Mouse (Mus musculus) midbrain, postnatal 0 days (tissue): ENCODE measurements around the gene Krtap28-10. TPM values are rescaled to one million over a fixed set of nuclear protein-coding genes. Genes with fewer than 3 reads are reported as not detected.
"Not testable (repeated sequence)": the region's sequence is repeated elsewhere in the genome, so short reads cannot be mapped to it uniquely, and the experiment has no call there.

Experiments
- ATAC-seq: fragments of 200-750 bp; cut with Nextera tagmentation; 2 replicates; pipeline ENCODE4 v1.8.0; 2017; ENCODE audit warnings: moderate number of reproducible peaks, mild to moderate bottlenecking, moderate TSS enrichment, moderate library complexity; ENCODE audit not compliant: low FRiP score
- DNase-seq: peaks from one replicate; pipeline ENCODE4 v3.0.0-alpha.2; 2015; ENCODE audit warnings: low spot score
- H3K27ac ChIP-seq: fragments of 300-500 bp; sonication (generic); 2 replicates; pipeline ENCODE4 v1.5.1; 2014; ENCODE audit warnings: low read depth, mild to moderate bottlenecking, low read length, mixed read lengths
- H3K27me3 ChIP-seq: fragments of 300-500 bp; sonication (generic); 2 replicates; pipeline ENCODE4 v1.6.1; 2014; ENCODE audit warnings: low read length, control low read depth, mixed read lengths; ENCODE audit not compliant: insufficient read depth
- H3K36me3 ChIP-seq: fragments of 300-500 bp; sonication (generic); 2 replicates; pipeline ENCODE4 v1.6.1; 2014; ENCODE audit warnings: low read length, control low read depth, mixed read lengths; ENCODE audit not compliant: insufficient read depth
- H3K4me1 ChIP-seq: fragments of 300-500 bp; sonication (generic); 2 replicates; pipeline ENCODE4 v1.6.1; 2014; ENCODE audit warnings: mild to moderate bottlenecking, control low read depth, antibody characterized with exemption, low read length, mixed read lengths; ENCODE audit not compliant: insufficient read depth
- H3K4me2 ChIP-seq: fragments of 300-500 bp; sonication (generic); 2 replicates; pipeline ENCODE4 v1.6.1; 2014; ENCODE audit warnings: low read depth, mild to moderate bottlenecking, low read length, mixed read lengths; ENCODE audit not compliant: poor library complexity, severe bottlenecking
- H3K4me3 ChIP-seq: fragments of 300-500 bp; sonication (generic); 2 replicates; pipeline ENCODE4 v1.5.1; 2014; ENCODE audit warnings: low read depth, mild to moderate bottlenecking, low read length, moderate library complexity
- H3K9ac ChIP-seq: fragments of 300-500 bp; sonication (generic); replicated peaks from 2 replicates; pipeline ENCODE4 v1.6.1; 2014; ENCODE audit warnings: mild to moderate bottlenecking, low read length, moderate library complexity, mixed read lengths; ENCODE audit not compliant: poor library complexity, severe bottlenecking
- H3K9me3 ChIP-seq: fragments of 300-500 bp; sonication (generic); 2 replicates; pipeline ENCODE4 v1.6.1; 2016; ENCODE audit warnings: low read length, control low read depth
- CTCF ChIP-seq: IDR thresholded peaks from 2 replicates; pipeline ENCODE4 v1.5.1; 2016; ENCODE audit warnings: antibody characterized with exemption, mild to moderate bottlenecking
- WGBS: fragments of 180-500 bp; shearing (Covaris S2); extraction: QIAGEN DNeasy Blood & Tissue Kit; methylation state at CpG from one replicate; pipeline ENCODE4 v1.1.7; 2014; 5-methylcytosine and 5-hydroxymethylcytosine counted together
- polyA plus RNA-seq: library from polyadenylated mRNA; unstranded; fragments of >200 nt; fragmentation: Nextera tagmentation; extraction: Ambion mirVana; gene quantifications from 2 replicates; pipeline ENCODE4 v1.2.1, GENCODE M21; 2015
- total RNA-seq: library from RNA; depleted of rRNA; stranded (reverse); fragments of >200 nt; gene quantifications from 2 replicates; pipeline ENCODE4 v1.2.3, GENCODE M21; 2014

The Krtap28-10 gene
- total and polyA plus RNA-seq, 2 experiments from 2014 or later, result not detected

DNA sequence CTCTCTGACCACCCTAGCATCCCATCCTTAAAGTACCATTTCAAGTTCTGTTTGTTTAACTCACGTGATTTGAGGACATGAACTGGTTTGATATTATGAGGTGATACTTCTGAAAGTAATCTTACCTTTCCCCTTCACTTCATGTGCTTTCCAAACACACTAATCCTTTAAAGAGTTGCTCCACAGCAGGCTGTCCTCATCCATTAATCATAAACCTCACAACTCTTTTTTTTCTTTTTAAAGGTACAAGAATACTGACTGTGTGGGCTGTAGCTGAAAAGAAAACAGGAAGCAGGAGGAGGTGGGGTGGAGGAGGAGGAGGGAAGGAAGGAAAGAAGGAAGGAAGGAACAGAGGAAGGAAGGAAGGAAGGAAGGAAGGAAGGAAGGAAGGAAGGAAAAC lies 10.3 kb downstream of the Krtap28-10 start:
- DNase-seq, result no peak
- H3K27me3 ChIP-seq, result no peaks in the 10 kb centered on the region
- no peaks in the 10 kb centered on the region for H3K4me1 ChIP-seq
- no peak overlapping the region for H3K4me3 ChIP-seq
- no peak overlapping the region for H3K9ac ChIP-seq
- WGBS, result 50% methylated on average over 1 of the region's 1 CpGs
- H3K4me2 ChIP-seq, result no peak overlapping the region
- TF ChIP-seq CTCF, result no peak
- no peaks in the 10 kb centered on the region for H3K9me3 ChIP-seq
- no peak overlapping the region for H3K27ac ChIP-seq
- ATAC-seq, result no peak
- no peaks in the 10 kb centered on the region for H3K36me3 ChIP-seq

DNA sequence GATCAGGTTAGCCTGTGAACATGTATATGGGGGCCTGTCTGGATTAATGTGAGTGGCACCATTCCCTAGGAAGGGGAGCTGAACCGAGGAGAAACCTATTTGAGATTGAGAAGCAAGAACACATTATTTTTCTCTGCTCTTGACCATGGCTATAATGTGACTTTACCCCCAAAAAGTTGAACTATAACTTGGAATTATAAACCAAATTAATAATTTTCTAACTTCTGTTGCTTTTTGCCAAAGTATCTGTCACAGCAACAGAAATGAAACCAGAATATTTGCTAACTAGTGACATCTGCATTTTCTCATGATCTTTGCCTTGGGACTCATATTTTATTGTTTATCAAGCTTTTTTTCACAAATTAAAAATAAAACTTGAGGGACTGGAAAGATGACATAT lies 25.7 kb downstream of the Krtap28-10 start:
- Histone ChIP-seq H3K27me3 (no peaks in the 10 kb centered on the region), H3K4me1 (no peaks in the 10 kb centered on the region), H3K9ac (no peak overlapping the region), H3K4me3 (no peak overlapping the region), H3K4me2 (no peak overlapping the region), H3K27ac (no peak overlapping the region), H3K9me3 (no peaks in the 10 kb centered on the region), H3K36me3 (no peaks in the 10 kb centered on the region)
- ATAC-seq, result no peak
- no peak for TF ChIP-seq CTCF
- WGBS, result 72% methylated on average over 1 of the region's 1 CpGs
- DNase-seq, result no peak

DNA sequence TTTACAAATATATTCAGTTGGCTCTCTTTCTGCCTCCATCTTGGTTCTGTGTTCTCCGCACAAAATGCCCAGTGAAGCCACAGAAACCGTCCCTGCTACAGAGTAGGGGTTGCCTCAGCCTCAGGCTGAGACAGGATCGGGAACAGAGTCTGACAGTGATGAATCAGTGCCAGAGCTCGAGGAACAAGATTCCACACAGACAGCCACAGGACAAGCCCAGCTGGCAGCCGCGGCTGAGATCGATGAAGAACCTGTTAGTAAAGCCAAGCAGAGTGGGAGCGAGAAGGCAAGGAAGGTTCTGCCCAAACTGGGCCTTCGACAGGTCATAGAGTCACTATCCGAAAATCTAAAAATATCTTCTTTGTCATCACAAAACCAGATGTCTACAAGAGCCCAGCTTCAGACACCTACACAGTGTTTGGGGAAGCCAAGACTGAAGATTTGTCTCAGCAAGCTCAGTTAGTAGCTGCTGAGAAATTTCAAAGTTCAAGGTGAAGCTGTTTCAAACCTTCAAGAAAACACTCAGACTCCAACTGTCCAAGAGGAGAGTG lies 26.9 kb downstream of the Krtap28-10 start:
- Histone ChIP-seq H3K27me3 (no peaks in the 10 kb centered on the region), H3K9ac (no peak overlapping the region), H3K4me2 (no peak overlapping the region), H3K4me3 (no peak overlapping the region), H3K36me3 (no peaks in the 10 kb centered on the region), H3K27ac (no peak overlapping the region), H3K4me1 (no peaks in the 10 kb centered on the region), H3K9me3 (no peaks in the 10 kb centered on the region)
- no peak for DNase-seq
- ATAC-seq, result no peak
- WGBS, result 92% methylated on average over 10 of the region's 10 CpGs
- no peak for TF ChIP-seq CTCF

DNA sequence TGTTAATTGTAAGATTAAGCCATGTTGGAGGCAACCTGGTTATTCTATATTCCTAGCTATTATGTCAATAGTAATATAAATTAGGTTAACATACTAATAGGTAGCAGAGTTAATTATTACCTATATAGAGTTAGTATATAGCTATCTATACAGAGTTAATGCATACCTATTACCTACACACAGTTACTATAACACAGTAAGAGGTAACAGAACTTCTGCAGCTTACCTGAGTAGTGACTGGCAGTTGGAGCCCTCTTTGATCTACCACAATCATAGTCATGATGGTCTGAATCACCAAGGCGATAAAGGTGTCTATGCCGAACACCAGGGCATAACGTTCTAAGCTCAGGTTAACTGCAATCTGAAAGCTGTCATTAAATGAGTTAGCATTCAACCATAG lies 27.8 kb downstream of the Krtap28-10 start:
- WGBS, result 93% methylated on average over 3 of the region's 3 CpGs
- no peak overlapping the region for H3K4me2 ChIP-seq
- no peaks in the 10 kb centered on the region for H3K9me3 ChIP-seq
- no peaks in the 10 kb centered on the region for H3K27me3 ChIP-seq
- H3K4me3 ChIP-seq, result no peak overlapping the region
- ATAC-seq (no peak), DNase-seq (no peak)
- no peaks in the 10 kb centered on the region for H3K4me1 ChIP-seq
- H3K27ac ChIP-seq, result no peak overlapping the region
- H3K36me3 ChIP-seq, result no peaks in the 10 kb centered on the region
- no peak for TF ChIP-seq CTCF
- H3K9ac ChIP-seq, result no peak overlapping the region

DNA sequence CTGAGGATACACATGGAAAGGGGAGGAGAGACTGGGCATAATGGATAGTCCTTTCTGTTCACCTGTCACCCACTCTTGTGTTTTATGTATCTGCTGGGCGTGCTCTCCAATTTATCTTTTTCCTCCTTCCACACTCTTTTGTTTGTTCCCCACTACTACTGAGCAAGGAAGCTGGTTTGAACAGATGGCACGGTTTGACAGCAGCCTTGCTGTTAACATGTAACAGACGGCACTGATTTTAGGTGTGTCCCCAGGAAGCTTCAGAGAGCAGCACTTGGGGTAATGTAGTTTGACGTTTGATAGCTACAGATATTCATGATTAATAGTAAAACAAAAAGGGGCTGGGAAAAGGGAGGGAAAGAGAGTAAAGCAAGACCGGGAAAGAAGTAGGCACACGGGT lies 34.8 kb downstream of the Krtap28-10 start:
- Histone ChIP-seq H3K9me3 (no peaks in the 10 kb centered on the region), H3K27ac (no peak overlapping the region), H3K4me3 (no peak overlapping the region), H3K27me3 (no peaks in the 10 kb centered on the region), H3K4me2 (no peak overlapping the region), H3K9ac (no peak overlapping the region), H3K4me1 (no peaks in the 10 kb centered on the region), H3K36me3 (no peaks in the 10 kb centered on the region)
- WGBS, result 81% methylated on average over 6 of the region's 6 CpGs
- peak; percentile 9 for DNase-seq
- TF ChIP-seq CTCF, result no peak
- ATAC-seq, result no peak

DNA sequence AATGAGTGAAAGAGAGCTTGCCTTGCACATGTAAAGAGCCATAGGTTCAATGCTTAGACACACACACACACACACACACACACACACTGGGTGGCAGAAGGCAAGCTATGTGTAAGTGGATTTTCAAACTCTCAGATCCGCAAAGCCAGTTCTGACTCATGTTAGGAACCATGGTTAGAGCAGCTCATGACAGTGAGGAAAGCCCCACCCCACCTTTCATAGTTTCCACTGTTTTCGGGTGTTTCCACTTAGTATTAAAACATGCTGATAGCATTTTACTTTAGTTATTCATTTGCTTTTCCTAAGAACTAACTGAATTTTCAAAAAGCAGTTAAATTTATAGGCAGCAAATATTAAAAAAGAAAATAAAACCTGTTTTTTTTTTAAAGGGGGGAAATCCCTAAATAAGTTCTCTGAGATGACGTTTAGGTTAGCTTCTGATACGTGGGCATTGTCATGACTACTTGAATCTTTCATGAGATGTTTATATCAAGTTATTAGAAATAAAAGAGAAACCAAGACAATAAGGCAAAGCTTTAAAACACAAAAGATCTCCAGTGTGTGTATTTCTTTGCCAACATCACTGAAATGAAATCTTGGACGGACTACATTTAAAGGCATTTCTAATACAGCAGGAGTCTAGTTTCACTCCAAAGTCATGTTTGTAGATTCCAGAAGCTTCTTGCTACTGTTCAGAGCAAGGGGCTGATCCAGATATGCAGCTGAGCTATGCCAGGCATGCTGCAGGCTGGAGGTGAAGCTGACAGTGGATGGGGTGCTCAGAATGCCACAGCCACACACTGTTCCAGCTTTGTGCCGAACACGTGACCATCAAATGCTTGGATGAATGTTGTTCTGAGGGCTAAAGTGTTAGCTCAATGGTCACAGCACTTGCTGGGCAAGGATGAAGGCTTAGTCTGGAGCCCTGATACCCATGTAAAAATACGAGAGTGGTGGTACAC lies 35.8 kb downstream of the Krtap28-10 start:
- DNase-seq (no peak), ATAC-seq (no peak)
- Histone ChIP-seq H3K4me1 (no peaks in the 10 kb centered on the region), H3K4me3 (no peak overlapping the region), H3K9me3 (no peaks in the 10 kb centered on the region), H3K4me2 (no peak overlapping the region), H3K27ac (no peak overlapping the region), H3K27me3 (no peaks in the 10 kb centered on the region), H3K36me3 (no peaks in the 10 kb centered on the region), H3K9ac (no peak overlapping the region)
- 82% methylated on average over 8 of the region's 8 CpGs for WGBS
- no peak for TF ChIP-seq CTCF

DNA sequence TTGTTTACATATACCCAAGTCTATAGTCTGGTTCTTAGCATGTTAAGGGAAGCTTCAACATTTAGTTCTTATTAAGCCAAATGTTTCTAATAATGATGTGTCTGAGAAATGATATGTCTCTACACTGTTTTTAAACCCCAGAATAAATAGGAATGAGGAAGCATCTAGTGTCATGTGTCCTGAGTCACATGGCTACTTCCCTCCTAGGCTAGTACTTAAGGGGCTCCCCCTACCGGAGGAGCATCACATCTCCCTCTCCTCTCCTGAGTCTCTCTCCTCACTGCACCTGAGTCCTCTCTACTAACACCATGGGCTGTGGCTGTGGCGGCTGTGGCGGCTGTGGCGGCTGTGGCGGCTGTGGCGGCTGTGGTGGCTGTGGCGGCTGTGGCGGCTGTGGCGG lies 42.0 kb downstream of the Krtap28-10 start, which contains the start of gene Gm47959:
Gm47959 (plus strand) TSS at position 243 of the 400 bp plus-strand sequence.
- not testable (repeated sequence) for H3K9ac ChIP-seq, H3K36me3 ChIP-seq, H3K27ac ChIP-seq, H3K4me3 ChIP-seq, ATAC-seq, H3K27me3 ChIP-seq, DNase-seq, H3K4me1 ChIP-seq, H3K9me3 ChIP-seq, H3K4me2 ChIP-seq
- 97% methylated on average over 7 of the region's 9 CpGs for WGBS
